Mouse (Mus musculus): ENCODE measurements around the gene Errfi1. TPM values are rescaled to one million over a fixed set of nuclear protein-coding genes. Genes with fewer than 3 reads are reported as not detected.
A peak's percentile ranks its signal among the peaks of the same experiment; 100 is the strongest.

Errfi1 gene
- polyA plus RNA-seq, 1 experiment from 2014 or later = 12.8 TPM

- H3K36me3 ChIP-seq (ENCODE audit: control insufficient read depth, insufficient read depth) = no peaks in the 10 kb centered on the region
- H3K27ac ChIP-seq (ENCODE audit: low read length) = peak overlapping the region; percentile 95
- no peaks in the 10 kb centered on the region for H3K27me3 ChIP-seq (ENCODE audit: control insufficient read depth, insufficient read depth, low read length)
- no peaks in the 10 kb centered on the region for H3K9me3 ChIP-seq (replicated peaks; ENCODE audit: control insufficient read depth, low read length)
- peak overlapping the region; percentile 82 for H3K4me2 ChIP-seq (ENCODE audit: low read depth, low read length)
- WGBS = under 1% methylated on average over 52 of the region's 59 CpGs
- ATAC-seq (replicated peaks; ENCODE audit: extremely low read depth, insufficient read depth, low FRiP score) = peak; percentile 93
- H3K9ac ChIP-seq (ENCODE audit: low read length) = peak overlapping the region; percentile 89
- peaks cover 10% of the 10 kb centered on the region; the same call in 1 of the 2 replicates for H3K4me1 ChIP-seq (ENCODE audit: control insufficient read depth, insufficient read depth, low read length)
- H3K4me3 ChIP-seq (ENCODE audit: low read length) = peak overlapping the region; percentile 81
These were observed 1.1 kb downstream of the Errfi1 start for GRCm38 (mm10) chr4:150854839-150855246.

- Histone ChIP-seq H3K4me3 (ENCODE audit: low read length) (peak overlapping the region; percentile 81), H3K4me1 (ENCODE audit: control insufficient read depth, insufficient read depth, low read length) (peaks cover 12% of the 10 kb centered on the region; the same call in 1 of the 2 replicates), H3K36me3 (ENCODE audit: control insufficient read depth, insufficient read depth) (no peaks in the 10 kb centered on the region), H3K4me2 (ENCODE audit: low read depth, low read length) (peak overlapping the region; percentile 82), H3K27me3 (ENCODE audit: control insufficient read depth, insufficient read depth, low read length) (no peaks in the 10 kb centered on the region), H3K9me3 (replicated peaks; ENCODE audit: control insufficient read depth, low read length) (no peaks in the 10 kb centered on the region), H3K27ac (ENCODE audit: low read length) (peak overlapping the region; percentile 95), H3K9ac (ENCODE audit: low read length) (peak overlapping the region; percentile 89)
- ATAC-seq (replicated peaks; ENCODE audit: extremely low read depth, insufficient read depth, low FRiP score) = peak; percentile 61
- WGBS = 0% methylated on average over 37 of the region's 43 CpGs
These were observed 1.6 kb downstream of the Errfi1 start for GRCm38 (mm10) chr4:150855346-150855745.

- no peak for ATAC-seq (replicated peaks; ENCODE audit: extremely low read depth, insufficient read depth, low FRiP score)
- WGBS = 63% methylated on average over 4 of the region's 4 CpGs
- Histone ChIP-seq H3K27me3 (ENCODE audit: control insufficient read depth, insufficient read depth, low read length) (no peaks in the 10 kb centered on the region), H3K4me3 (ENCODE audit: low read length) (no peak overlapping the region), H3K4me2 (ENCODE audit: low read depth, low read length) (no peak overlapping the region; the same call in 1 of the 2 replicates), H3K36me3 (ENCODE audit: control insufficient read depth, insufficient read depth) (no peaks in the 10 kb centered on the region), H3K9ac (ENCODE audit: low read length) (no peak overlapping the region), H3K27ac (ENCODE audit: low read length) (no peak overlapping the region), H3K9me3 (replicated peaks; ENCODE audit: control insufficient read depth, low read length) (no peaks in the 10 kb centered on the region), H3K4me1 (ENCODE audit: control insufficient read depth, insufficient read depth, low read length) (peaks cover 14% of the 10 kb centered on the region; the same call in 1 of the 2 replicates)
These were observed 6.8 kb downstream of the Errfi1 start for GRCm38 (mm10) chr4:150860526-150860925.

GRCm38 (mm10) chr4:150861161-150861560 lies 7.4 kb downstream of the Errfi1 start:
- peaks cover 14% of the 10 kb centered on the region; the same call in 1 of the 2 replicates for H3K4me1 ChIP-seq (ENCODE audit: control insufficient read depth, insufficient read depth, low read length)
- no peaks in the 10 kb centered on the region for H3K9me3 ChIP-seq (replicated peaks; ENCODE audit: control insufficient read depth, low read length)
- peaks cover under 1% of the 10 kb centered on the region for H3K36me3 ChIP-seq (ENCODE audit: control insufficient read depth, insufficient read depth)
- no peaks in the 10 kb centered on the region for H3K27me3 ChIP-seq (ENCODE audit: control insufficient read depth, insufficient read depth, low read length)
- no peak overlapping the region for H3K9ac ChIP-seq (ENCODE audit: low read length)
- 91% methylated on average over 2 of the region's 2 CpGs for WGBS
- no peak overlapping the region for H3K4me3 ChIP-seq (ENCODE audit: low read length)
- ATAC-seq (replicated peaks; ENCODE audit: extremely low read depth, insufficient read depth, low FRiP score) = no peak
- no peak overlapping the region for H3K27ac ChIP-seq (ENCODE audit: low read length)
- no peak overlapping the region for H3K4me2 ChIP-seq (ENCODE audit: low read depth, low read length)

- Histone ChIP-seq H3K9ac (ENCODE audit: low read length) (no peak overlapping the region), H3K36me3 (ENCODE audit: control insufficient read depth, insufficient read depth) (peaks cover 10% of the 10 kb centered on the region), H3K4me2 (ENCODE audit: low read depth, low read length) (no peak overlapping the region), H3K9me3 (replicated peaks; ENCODE audit: control insufficient read depth, low read length) (no peaks in the 10 kb centered on the region), H3K27me3 (ENCODE audit: control insufficient read depth, insufficient read depth, low read length) (no peaks in the 10 kb centered on the region), H3K4me1 (ENCODE audit: control insufficient read depth, insufficient read depth, low read length) (peaks cover 11% of the 10 kb centered on the region; the same call in 1 of the 2 replicates), H3K27ac (ENCODE audit: low read length) (no peak overlapping the region), H3K4me3 (ENCODE audit: low read length) (no peak overlapping the region)
- ATAC-seq (replicated peaks; ENCODE audit: extremely low read depth, insufficient read depth, low FRiP score) = no peak
- WGBS = 59% methylated on average over 8 of the region's 8 CpGs
These were observed 9.1 kb downstream of the Errfi1 start for GRCm38 (mm10) chr4:150862626-150863375.

GRCm38 (mm10) chr4:150865371-150865770 lies 11.7 kb downstream of the Errfi1 start:
- Histone ChIP-seq H3K36me3 (ENCODE audit: control insufficient read depth, insufficient read depth) (peaks cover 12% of the 10 kb centered on the region), H3K27me3 (ENCODE audit: control insufficient read depth, insufficient read depth, low read length) (no peaks in the 10 kb centered on the region), H3K27ac (ENCODE audit: low read length) (no peak overlapping the region), H3K9ac (ENCODE audit: low read length) (no peak overlapping the region), H3K9me3 (replicated peaks; ENCODE audit: control insufficient read depth, low read length) (no peaks in the 10 kb centered on the region), H3K4me3 (ENCODE audit: low read length) (no peak overlapping the region), H3K4me1 (ENCODE audit: control insufficient read depth, insufficient read depth, low read length) (peaks cover 13% of the 10 kb centered on the region), H3K4me2 (ENCODE audit: low read depth, low read length) (no peak overlapping the region)
- no peak for ATAC-seq (replicated peaks; ENCODE audit: extremely low read depth, insufficient read depth, low FRiP score)

GRCm38 (mm10) chr4:150866069-150866468 lies 12.3 kb downstream of the Errfi1 start:
- peaks cover 16% of the 10 kb centered on the region for H3K4me1 ChIP-seq (ENCODE audit: control insufficient read depth, insufficient read depth, low read length)
- no peak overlapping the region for H3K9ac ChIP-seq (ENCODE audit: low read length)
- no peaks in the 10 kb centered on the region for H3K9me3 ChIP-seq (replicated peaks; ENCODE audit: control insufficient read depth, low read length)
- H3K4me2 ChIP-seq (ENCODE audit: low read depth, low read length) = no peak overlapping the region
- peaks cover 12% of the 10 kb centered on the region for H3K36me3 ChIP-seq (ENCODE audit: control insufficient read depth, insufficient read depth)
- H3K27ac ChIP-seq (ENCODE audit: low read length) = no peak overlapping the region
- no peaks in the 10 kb centered on the region for H3K27me3 ChIP-seq (ENCODE audit: control insufficient read depth, insufficient read depth, low read length)
- 87% methylated on average over 11 of the region's 11 CpGs for WGBS
- no peak for ATAC-seq (replicated peaks; ENCODE audit: extremely low read depth, insufficient read depth, low FRiP score)
- H3K4me3 ChIP-seq (ENCODE audit: low read length) = no peak overlapping the region

GRCm38 (mm10) chr4:150866494-150866893 lies 12.8 kb downstream of the Errfi1 start:
- H3K4me1 ChIP-seq (ENCODE audit: control insufficient read depth, insufficient read depth, low read length) = peaks cover 20% of the 10 kb centered on the region
- H3K4me3 ChIP-seq (ENCODE audit: low read length) = no peak overlapping the region
- H3K4me2 ChIP-seq (ENCODE audit: low read depth, low read length) = no peak overlapping the region
- ATAC-seq (replicated peaks; ENCODE audit: extremely low read depth, insufficient read depth, low FRiP score) = no peak
- no peaks in the 10 kb centered on the region for H3K9me3 ChIP-seq (replicated peaks; ENCODE audit: control insufficient read depth, low read length)
- H3K36me3 ChIP-seq (ENCODE audit: control insufficient read depth, insufficient read depth) = peaks cover 12% of the 10 kb centered on the region
- WGBS = 93% methylated on average over 12 of the region's 12 CpGs
- no peaks in the 10 kb centered on the region for H3K27me3 ChIP-seq (ENCODE audit: control insufficient read depth, insufficient read depth, low read length)
- no peak overlapping the region for H3K9ac ChIP-seq (ENCODE audit: low read length)
- no peak overlapping the region for H3K27ac ChIP-seq (ENCODE audit: low read length)

- no peak overlapping the region for H3K9ac ChIP-seq (ENCODE audit: low read length)
- no peak overlapping the region for H3K4me2 ChIP-seq (ENCODE audit: low read depth, low read length)
- H3K36me3 ChIP-seq (ENCODE audit: control insufficient read depth, insufficient read depth) = peaks cover 12% of the 10 kb centered on the region
- no peak for ATAC-seq (replicated peaks; ENCODE audit: extremely low read depth, insufficient read depth, low FRiP score)
- no peaks in the 10 kb centered on the region for H3K27me3 ChIP-seq (ENCODE audit: control insufficient read depth, insufficient read depth, low read length)
- 76% methylated on average over 6 of the region's 6 CpGs for WGBS
- H3K4me1 ChIP-seq (ENCODE audit: control insufficient read depth, insufficient read depth, low read length) = peaks cover 28% of the 10 kb centered on the region
- no peak overlapping the region for H3K4me3 ChIP-seq (ENCODE audit: low read length)
- H3K27ac ChIP-seq (ENCODE audit: low read length) = no peak overlapping the region
- no peaks in the 10 kb centered on the region for H3K9me3 ChIP-seq (replicated peaks; ENCODE audit: control insufficient read depth, low read length)
These were observed 14.4 kb downstream of the Errfi1 start for GRCm38 (mm10) chr4:150868161-150868560.
